20 mouse cellular contexts compared by ENCODE assay signal in the genomic region with DNA sequence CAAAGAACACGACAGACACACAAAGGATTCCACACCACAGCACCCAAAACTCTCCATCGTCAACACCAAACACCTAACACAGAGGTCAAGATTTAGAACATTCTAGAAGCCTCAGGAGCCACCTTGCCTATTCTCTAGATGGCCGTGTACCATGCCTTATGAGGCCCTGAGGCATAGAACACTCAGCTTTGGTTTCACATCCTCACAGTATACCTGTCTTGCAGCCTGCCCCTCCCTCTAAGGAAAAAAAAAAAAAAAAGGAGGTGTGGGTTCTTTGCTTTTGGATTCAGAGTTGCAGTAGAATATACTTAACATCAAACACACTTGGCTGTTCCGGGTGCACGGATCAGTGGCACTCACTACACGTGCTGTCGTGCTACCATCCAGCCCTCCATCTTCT. TPM values are rescaled to one million over a fixed set of nuclear protein-coding genes. Genes with fewer than 3 reads are reported as not detected.
DNase-seq lines count a peak whose midpoint lies in the region; ATAC-seq lines count a peak whose summit lies in the region.
"Had no signal": no experiment of that assay in that cellular context is flagged by ENCODE, and none has a peak within 500 bp of the region (broad histone marks: within the 10 kb centered on the region; RNA-seq: fewer than 3 reads in every experiment).

No protein-coding gene starts in this region.

- H3K36me3 ChIP-seq in liver, embryonic 12.5 days = no peaks in the 10 kb centered on the region
- H3K36me3 ChIP-seq in liver, embryonic 11.5 days (ENCODE audit: control insufficient read depth, insufficient read depth, low read length) = no peaks in the 10 kb centered on the region
- no peaks in the 10 kb centered on the region for H3K36me3 ChIP-seq in splenic B cell, adult 2 months (ENCODE audit: control insufficient read depth, insufficient read depth, low read length, poor library complexity, severe bottlenecking)
- H3K36me3 ChIP-seq: forebrain, embryonic 12.5 days; heart, embryonic 12.5 days; hindbrain, embryonic 15.5 days; neural tube, embryonic 15.5 days had no signal

- intact Hi-C loops in left cerebral cortex, postnatal 36 days (cut with DNase I) = no loop called here

- ATAC-seq in liver, embryonic 12.5 days = no peak
- ATAC-seq in liver, embryonic 11.5 days (replicated peaks; ENCODE audit: low FRiP score) = no peak
- peak; percentile 7 for ATAC-seq in inflammation-experienced regulatory T-cells, adult 6 months

- no peak overlapping the region for H3K4me3 ChIP-seq in liver, embryonic 12.5 days
- no peak overlapping the region for H3K4me3 ChIP-seq in liver, embryonic 11.5 days (ENCODE audit: low read depth, low read length)
- H3K4me3 ChIP-seq: forebrain, embryonic 12.5 days; heart, embryonic 12.5 days; hindbrain, embryonic 15.5 days; neural tube, embryonic 15.5 days had no signal

- H3K4me2 ChIP-seq in liver, embryonic 12.5 days = no peak overlapping the region
- H3K4me2 ChIP-seq in liver, embryonic 11.5 days = no peak overlapping the region
- H3K4me2 ChIP-seq: forebrain, embryonic 12.5 days; heart, embryonic 12.5 days; hindbrain, embryonic 15.5 days; midbrain, embryonic 11.5 days; neural tube, embryonic 15.5 days had no signal

- H3K4me1 ChIP-seq in liver, embryonic 12.5 days = peaks cover 97% of the 10 kb centered on the region
- H3K4me1 ChIP-seq in liver, embryonic 11.5 days (replicated peaks; ENCODE audit: control insufficient read depth, insufficient read depth, low read length) = peaks cover 78% of the 10 kb centered on the region

- DNase-seq in liver, embryonic 11.5 days (ENCODE audit: low spot score) = no peak
- peak; percentile 39 to 46 for DNase-seq in B cell, adult 2 months
- peak; percentile 77 for DNase-seq in splenic B cell, adult 2 months (ENCODE audit: low read depth, low spot score)
- no peak for DNase-seq in left cerebral cortex, postnatal 36 days (ENCODE audit: low spot score in 2 of 2)
- DNase-seq in adrenal gland, adult 8-10 months = no peak
- DNase-seq in cerebellum, postnatal 25 days = no peak
- DNase-seq: cerebellum, postnatal 36 days; kidney, postnatal 4 days; lung, postnatal 4 days; retina, postnatal 1 day; right cerebral cortex, postnatal 4 days; thymus, postnatal 4 days had no signal

- 84% methylated on average over 7 of the region's 7 CpGs for WGBS in liver, embryonic 12.5 days (ENCODE audit: insufficient replicate concordance)
- WGBS in liver, embryonic 11.5 days = 85% methylated on average over 7 of the region's 7 CpGs

- H3K27me3 ChIP-seq in liver, embryonic 12.5 days (replicated peaks) = no peaks in the 10 kb centered on the region
- no peaks in the 10 kb centered on the region for H3K27me3 ChIP-seq in liver, embryonic 11.5 days (replicated peaks; ENCODE audit: control insufficient read depth, insufficient read depth, low read length)
- no peaks in the 10 kb centered on the region for H3K27me3 ChIP-seq in splenic B cell, adult 2 months (ENCODE audit: control insufficient read depth, insufficient read depth, low read length, poor library complexity, severe bottlenecking)
- H3K27me3 ChIP-seq: forebrain, embryonic 12.5 days; hindbrain, embryonic 15.5 days; neural tube, embryonic 15.5 days had no signal

- H3K9ac ChIP-seq in liver, embryonic 12.5 days = no peak overlapping the region
- no peak overlapping the region for H3K9ac ChIP-seq in liver, embryonic 11.5 days (ENCODE audit: low read depth, low read length)
- H3K9ac ChIP-seq: forebrain, embryonic 12.5 days; heart, embryonic 12.5 days; hindbrain, embryonic 15.5 days; neural tube, embryonic 15.5 days had no signal

- H3K9me3 ChIP-seq in liver, embryonic 12.5 days (replicated peaks) = no peaks in the 10 kb centered on the region
- H3K9me3 ChIP-seq in liver, embryonic 11.5 days (ENCODE audit: control insufficient read depth, low read length) = no peaks in the 10 kb centered on the region
- H3K9me3 ChIP-seq: forebrain, embryonic 12.5 days; G1E; heart, embryonic 12.5 days; hindbrain, embryonic 15.5 days; neural tube, embryonic 15.5 days had no signal

- peak overlapping the region; percentile 64; the same call in 1 of the 2 replicates for H3K27ac ChIP-seq in liver, embryonic 12.5 days
- H3K27ac ChIP-seq in liver, embryonic 11.5 days (ENCODE audit: low read depth, low read length) = no peak overlapping the region
- H3K27ac ChIP-seq: forebrain, embryonic 12.5 days; hindbrain, embryonic 15.5 days; neural tube, embryonic 15.5 days had no signal

RNA-seq across cellular contexts. Expression of a gene that starts 17.8 kb away (rescaled TPM):
- 8.4 and 9.6 TPM in 2 replicates for polyA plus RNA-seq in liver, embryonic 12.5 days (2016; fragmentation: Nextera tagmentation; extraction: Ambion mirVana)
- 11.8 and 13.3 TPM in 2 replicates for polyA plus RNA-seq in liver, embryonic 11.5 days (2014; fragmentation: Nextera tagmentation; extraction: Ambion mirVana)
- 10 to 100 TPM; 65.8 to 96.2 (median 95.7) TPM for polyA plus RNA-seq in inflammation-experienced regulatory T-cells, adult 6 months (2017; shearing (Covaris generic))
- total RNA-seq in left cerebral cortex, postnatal 36 days (2021) = 10 to 100 TPM; 16.7 to 28.8 TPM
- total RNA-seq in adrenal gland, adult 8-10 months (2022) = 1 to 10 TPM; 1.4 to 4.0 (median 2.7) TPM

Comparison
In these comparisons a context has a peak if more than half of its experiments do, and no peak if none do; other contexts are left out.
1. DNase-seq: peak in B cell, adult 2 months (2 of 2) and splenic B cell, adult 2 months (single experiment); none in liver, embryonic 11.5 days (single experiment), left cerebral cortex, postnatal 36 days (0 of 2), adrenal gland, adult 8-10 months (single experiment) and cerebellum, postnatal 25 days (0 of 2).